Mouse (Mus musculus): ENCODE data around the gene Kcne3. TPM values are rescaled to one million over a fixed set of nuclear protein-coding genes. Genes with fewer than 3 reads are reported as not detected.

Kcne3 gene
- polyA plus RNA-seq, 1 experiment from 2014 or later, result 0.98 TPM

DNA sequence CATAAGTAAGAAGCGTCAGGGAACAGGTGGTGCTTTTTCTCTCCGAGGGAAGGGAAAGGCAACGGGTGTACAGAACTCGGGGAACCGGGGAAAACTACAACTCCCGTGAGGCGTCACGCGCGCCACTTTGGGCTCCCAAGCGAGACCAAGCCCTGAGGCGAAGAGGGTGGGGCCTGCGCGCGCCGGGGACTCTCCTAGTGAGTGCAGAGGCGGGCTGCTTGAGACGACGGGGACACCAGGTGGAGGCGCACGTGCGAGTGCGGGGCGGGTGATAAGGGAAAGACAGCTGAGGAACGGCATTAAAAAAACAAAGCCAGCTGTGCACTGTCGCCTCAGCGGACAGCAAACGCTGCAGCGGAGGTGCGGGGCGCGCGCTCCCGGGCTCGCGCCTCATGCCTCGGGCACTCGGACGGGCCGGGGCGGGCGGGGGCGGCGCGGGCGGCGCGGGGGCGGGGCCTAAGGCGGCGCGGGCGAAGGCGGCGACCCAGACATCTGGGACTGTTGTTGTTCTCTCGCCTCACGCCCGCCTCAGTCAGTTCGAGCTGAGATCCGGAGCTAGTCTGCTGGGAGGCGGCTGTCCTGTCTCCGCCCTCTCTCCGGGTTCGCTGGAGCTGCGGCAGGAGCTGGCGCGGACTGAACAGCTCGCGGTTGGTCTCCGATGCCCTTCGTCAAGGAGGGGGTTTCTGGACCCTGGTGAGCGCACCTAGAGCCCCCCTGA is 51.0 kb downstream of the Kcne3 start, which contains the start of gene Pgm2l1:
Gene Pgm2l1 (plus strand): TSS at position 237 of the 718 bp plus-strand sequence.
- no peaks in the 10 kb centered on the region for H3K27me3 ChIP-seq (replicated peaks)
- peak; percentile 97 for ATAC-seq (replicated peaks)
- peak within 1 kb of the TSS; percentile 96 for H3K4me3 ChIP-seq
- under 1% methylated on average over 68 of the region's 72 CpGs for WGBS
- H3K36me3 ChIP-seq (replicated peaks), result no peaks in the 10 kb centered on the region
- peak within 1 kb of the TSS; percentile 98 for H3K9ac ChIP-seq
- H3K9me3 ChIP-seq, result no peaks in the 10 kb centered on the region
- H3K4me2 ChIP-seq, result peak within 1 kb of the TSS; percentile 67
- H3K27ac ChIP-seq, result peak within 1 kb of the TSS; percentile 92
- peaks cover 17% of the 10 kb centered on the region for H3K4me1 ChIP-seq

- Histone ChIP-seq H3K4me2 (peak overlapping the region; percentile 67), H3K27ac (peak overlapping the region; percentile 92), H3K27me3 (replicated peaks) (no peaks in the 10 kb centered on the region), H3K4me1 (peaks cover 17% of the 10 kb centered on the region), H3K36me3 (replicated peaks) (no peaks in the 10 kb centered on the region), H3K9ac (peak overlapping the region; percentile 98), H3K4me3 (peak overlapping the region; percentile 96), H3K9me3 (no peaks in the 10 kb centered on the region)
- WGBS, result under 1% methylated on average over 23 of the region's 23 CpGs
- peak; percentile 72 for ATAC-seq (replicated peaks)
Observed at GRCm38 (mm10) chr7:100227896-100228525, 51.7 kb downstream of the Kcne3 start.

- Histone ChIP-seq H3K4me3 (peak overlapping the region; percentile 96), H3K4me2 (peak overlapping the region; percentile 67), H3K9ac (peak overlapping the region; percentile 98; the same call in 1 of the 2 replicates), H3K36me3 (replicated peaks) (no peaks in the 10 kb centered on the region), H3K27me3 (replicated peaks) (no peaks in the 10 kb centered on the region), H3K9me3 (no peaks in the 10 kb centered on the region), H3K27ac (peak overlapping the region; percentile 92; the same call in 1 of the 2 replicates), H3K4me1 (peaks cover 19% of the 10 kb centered on the region)
- no peak for ATAC-seq (replicated peaks)
- 63% methylated on average over 3 of the region's 3 CpGs for WGBS
Observed at GRCm38 (mm10) chr7:100228957-100229356, 52.7 kb downstream of the Kcne3 start.

DNA sequence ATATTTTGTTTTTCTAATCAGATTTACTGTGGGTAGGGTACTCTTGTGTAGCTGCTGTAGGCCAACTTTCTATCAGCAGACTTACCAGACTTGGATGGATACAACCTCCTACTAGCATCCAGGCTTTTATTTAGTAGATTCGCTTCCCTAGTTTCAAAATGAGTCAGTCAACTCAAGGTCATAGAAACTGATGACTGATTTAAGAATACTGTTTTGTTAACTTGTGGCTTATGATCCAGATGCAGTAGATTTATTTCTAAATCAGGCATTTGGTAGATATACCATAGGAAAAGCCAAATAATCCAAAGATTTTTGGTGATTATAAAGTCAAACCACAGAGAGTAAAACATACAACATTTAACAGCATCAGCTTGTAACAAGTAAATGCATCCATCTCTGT is 54.3 kb downstream of the Kcne3 start:
- ATAC-seq (replicated peaks), result no peak
- Histone ChIP-seq H3K9me3 (no peaks in the 10 kb centered on the region), H3K9ac (no peak overlapping the region), H3K36me3 (replicated peaks) (no peaks in the 10 kb centered on the region), H3K27me3 (replicated peaks) (no peaks in the 10 kb centered on the region), H3K4me2 (peak overlapping the region; percentile 8; the same call in 1 of the 2 replicates), H3K4me3 (no peak overlapping the region), H3K4me1 (peaks cover 20% of the 10 kb centered on the region), H3K27ac (no peak overlapping the region)
- 94% methylated on average over 1 of the region's 1 CpGs for WGBS

DNA sequence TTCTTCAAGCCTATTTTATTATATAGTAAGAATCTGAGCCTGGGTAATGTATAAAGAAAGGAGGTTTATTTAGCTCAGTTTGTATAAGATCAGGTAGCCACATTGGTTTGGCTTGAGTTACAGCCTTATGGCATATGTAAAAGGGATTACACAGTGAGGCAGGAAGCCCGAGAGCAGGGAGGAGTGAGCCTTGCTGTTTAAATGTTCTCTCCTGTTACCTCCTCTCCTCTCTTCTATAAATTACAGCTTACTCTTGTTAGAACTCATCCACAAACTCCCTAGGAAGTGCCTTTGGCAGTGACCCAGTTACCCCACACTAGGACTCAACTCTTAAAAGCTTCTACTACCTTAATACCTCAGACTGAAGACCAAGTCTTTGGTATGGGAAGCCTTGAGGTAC is 55.4 kb downstream of the Kcne3 start:
- 31% methylated on average over 1 of the region's 1 CpGs for WGBS
- Histone ChIP-seq H3K9ac (no peak overlapping the region), H3K4me1 (peaks cover 20% of the 10 kb centered on the region), H3K9me3 (no peaks in the 10 kb centered on the region), H3K4me2 (no peak overlapping the region), H3K27ac (no peak overlapping the region), H3K4me3 (no peak overlapping the region), H3K36me3 (replicated peaks) (no peaks in the 10 kb centered on the region), H3K27me3 (replicated peaks) (no peaks in the 10 kb centered on the region)
- no peak for ATAC-seq (replicated peaks)

GRCm38 (mm10) chr7:100233681-100234080 is 57.4 kb downstream of the Kcne3 start:
- H3K4me1 ChIP-seq, result peaks cover 20% of the 10 kb centered on the region
- ATAC-seq (replicated peaks), result no peak
- no peaks in the 10 kb centered on the region for H3K27me3 ChIP-seq (replicated peaks)
- no peak overlapping the region for H3K9ac ChIP-seq
- H3K9me3 ChIP-seq, result no peaks in the 10 kb centered on the region
- H3K4me3 ChIP-seq, result no peak overlapping the region
- H3K4me2 ChIP-seq, result no peak overlapping the region
- H3K27ac ChIP-seq, result no peak overlapping the region
- no peaks in the 10 kb centered on the region for H3K36me3 ChIP-seq (replicated peaks)

Other genes with a start within 250 kb of the Kcne3 start
- gene Rnf169, start 196.1 kb upstream of the Kcne3 start, polyA plus RNA-seq (2015; fragmentation: Nextera tagmentation; extraction: Ambion mirVana), result 5.7 and 6.2 TPM in 2 replicates
- gene Chrdl2, start 170.3 kb upstream of the Kcne3 start, polyA plus RNA-seq (2015; fragmentation: Nextera tagmentation; extraction: Ambion mirVana), result 0.34 TPM in 1 of 2 replicates, not detected in the other
- 49.0 and 53.8 TPM in 2 replicates for gene Pold3, start 54.9 kb upstream of the Kcne3 start, polyA plus RNA-seq (2015; fragmentation: Nextera tagmentation; extraction: Ambion mirVana)
- 16.0 and 19.4 TPM in 2 replicates for gene Lipt2, start 17.2 kb upstream of the Kcne3 start, polyA plus RNA-seq (2015; fragmentation: Nextera tagmentation; extraction: Ambion mirVana)
- gene Pgm2l1, start 50.9 kb downstream of the Kcne3 start, polyA plus RNA-seq (2015; fragmentation: Nextera tagmentation; extraction: Ambion mirVana), result 29.9 and 30.6 TPM in 2 replicates
- 6.5 and 6.8 TPM in 2 replicates for gene P4ha3, start 109.0 kb downstream of the Kcne3 start, polyA plus RNA-seq (2015; fragmentation: Nextera tagmentation; extraction: Ambion mirVana)
- 20.3 and 22.4 TPM in 2 replicates for gene C2cd3, start 195.7 kb downstream of the Kcne3 start, polyA plus RNA-seq (2015; fragmentation: Nextera tagmentation; extraction: Ambion mirVana)
- gene Ppme1, start 195.8 kb downstream of the Kcne3 start, polyA plus RNA-seq (2015; fragmentation: Nextera tagmentation; extraction: Ambion mirVana), result 183 and 188 TPM in 2 replicates